Mouse (Mus musculus): ENCODE data around the gene Eif2ak4.

GRCm38 (mm10) chr2:118355138-118355719 lies 33.2 kb upstream of the Eif2ak4 start:
- TF ChIP-seq POLR2A (IDR thresholded peaks at IDR 0.05; ENCODE audit: borderline replicate concordance, insufficient read depth, low read length) (no peak), CTCF (IDR thresholded peaks at IDR 0.05; ENCODE audit: borderline replicate concordance, insufficient read depth, low read depth, low read length) (no peak)

All from cerebellum, adult 2 months (tissue).